Mouse (Mus musculus): Measurements from ENCODE around the gene Pex19.
A peak's percentile ranks its signal among the peaks of the same experiment; 100 is the strongest.

DNA sequence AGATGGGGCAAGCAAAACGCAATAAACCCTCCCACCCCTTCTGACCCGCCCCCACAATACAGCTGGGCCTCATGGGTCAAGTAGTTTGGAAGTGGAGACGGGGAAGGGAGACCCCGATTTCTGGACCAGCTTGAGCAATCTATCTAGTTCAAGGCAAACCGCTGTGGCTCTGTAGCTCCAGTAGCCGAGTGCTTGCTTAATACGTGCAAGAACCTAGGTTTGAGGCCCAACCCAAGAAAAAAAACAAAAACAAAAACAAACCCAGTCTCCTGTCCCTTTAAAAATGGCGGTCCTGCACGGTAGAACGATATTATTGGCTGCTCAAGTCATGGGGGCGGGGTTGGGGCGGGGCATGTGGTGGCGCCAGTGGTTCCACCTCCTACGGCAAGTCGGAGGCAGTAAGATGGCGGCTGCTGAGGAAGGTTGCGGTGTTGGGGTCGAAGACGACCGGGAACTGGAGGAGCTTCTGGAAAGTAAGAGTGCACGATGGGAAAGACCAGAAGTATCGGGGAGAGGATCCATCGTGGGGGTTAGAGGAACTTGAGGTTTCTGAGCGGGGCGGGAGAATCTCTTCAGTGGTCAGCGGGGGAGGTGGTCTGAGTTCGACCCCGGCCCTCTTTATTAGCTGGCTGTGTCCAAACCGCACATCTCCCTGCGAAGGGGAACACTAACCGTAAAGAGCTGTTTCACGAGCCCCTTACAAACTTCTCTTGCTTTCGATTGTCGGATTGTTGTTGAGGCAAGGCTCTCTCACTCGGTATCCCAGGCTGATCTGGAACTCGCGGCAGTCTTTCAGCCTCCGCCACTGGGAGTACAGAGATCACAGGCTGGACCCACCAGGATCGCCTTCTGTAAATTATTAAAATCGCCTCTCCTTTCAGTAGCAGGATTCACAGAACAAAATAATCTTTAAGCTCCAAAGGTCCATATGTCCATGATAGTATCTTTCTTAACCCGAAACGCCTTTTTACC lies at the start of gene Pex19:
- TF ChIP-seq POLR2A (IDR thresholded peaks at IDR 0.05; ENCODE audit: borderline replicate concordance, extremely low read depth, insufficient read depth, insufficient read length, poor library complexity, severe bottlenecking) = peak; percentile 47; the same call in 1 of the 2 replicates
- no peak for TF ChIP-seq CTCF (IDR thresholded peaks at IDR 0.05; ENCODE audit: borderline replicate concordance, extremely low read depth, insufficient read depth, insufficient read length)
